Mouse (Mus musculus) thymus, postnatal 10 days (tissue): Measurements from ENCODE around the gene Atf7ip2.
A peak's percentile ranks its signal among the peaks of the same experiment; 100 is the strongest.
"Not testable (repeated sequence)": the region's sequence is repeated elsewhere in the genome, so short reads cannot be mapped to it uniquely, and the experiment has no call there.

ENCODE experiments used
- DNase-seq, 2 experiments: peaks; one replicate each; pipeline ENCODE4 v3.0.0; 2021; ENCODE audit warnings: low spot score in 2 of 2

Gene Atf7ip2

GRCm38 (mm10) chr16:10192679-10193506 is at the start of gene Atf7ip2:
Gene Atf7ip2, plus strand, starts transcription at chr16:10192712.
- peak in 1 of 2 experiments; percentile 3 for DNase-seq

GRCm38 (mm10) chr16:10143166-10143565 is 49.3 kb upstream of the Atf7ip2 start:
- no peak for DNase-seq

GRCm38 (mm10) chr16:10147401-10147800 is 45.1 kb upstream of the Atf7ip2 start:
- no peak for DNase-seq

- no peak for DNase-seq
These were observed 23.2 kb upstream of the Atf7ip2 start for GRCm38 (mm10) chr16:10169123-10169905.

GRCm38 (mm10) chr16:10170005-10170404 is 22.5 kb upstream of the Atf7ip2 start, which contains the start of gene Rpl39l:
Gene Rpl39l, plus strand, starts transcription at chr16:10170226.
- DNase-seq: no peak

GRCm38 (mm10) chr16:10171276-10171675 is 21.2 kb upstream of the Atf7ip2 start:
- no peak for DNase-seq

- DNase-seq: no peak
These were observed 20.2 kb upstream of the Atf7ip2 start for GRCm38 (mm10) chr16:10172179-10172820.

- not testable (repeated sequence) for DNase-seq
These were observed 5.1 kb upstream of the Atf7ip2 start for GRCm38 (mm10) chr16:10187461-10187860.

- no peak for DNase-seq
These were observed 16.3 kb downstream of the Atf7ip2 start for GRCm38 (mm10) chr16:10208777-10209176.

- not testable (repeated sequence) for DNase-seq
These were observed 23.9 kb downstream of the Atf7ip2 start for GRCm38 (mm10) chr16:10216366-10216765.

GRCm38 (mm10) chr16:10217020-10217419 is 24.5 kb downstream of the Atf7ip2 start:
- not testable (repeated sequence) for DNase-seq

GRCm38 (mm10) chr16:10227361-10227760 is 34.8 kb downstream of the Atf7ip2 start:
- DNase-seq: no peak

- DNase-seq: no peak
These were observed 44.1 kb downstream of the Atf7ip2 start for GRCm38 (mm10) chr16:10236601-10237000.

- no peak for DNase-seq
These were observed 61.5 kb downstream of the Atf7ip2 start for GRCm38 (mm10) chr16:10253993-10254392.

- peak in 1 of 2 experiments; percentile 57 for DNase-seq
These were observed 79.7 kb downstream of the Atf7ip2 start for GRCm38 (mm10) chr16:10272256-10272655.

GRCm38 (mm10) chr16:10274465-10274864 is 82.0 kb downstream of the Atf7ip2 start:
- DNase-seq: no peak

- DNase-seq: not testable (repeated sequence)
These were observed 84.3 kb downstream of the Atf7ip2 start for GRCm38 (mm10) chr16:10276778-10277177.

- DNase-seq: peak in 1 of 2 experiments; percentile 66
These were observed 87.9 kb downstream of the Atf7ip2 start for GRCm38 (mm10) chr16:10280286-10280951.

GRCm38 (mm10) chr16:10281890-10282289 is 89.4 kb downstream of the Atf7ip2 start:
- no peak for DNase-seq

GRCm38 (mm10) chr16:10286513-10287268 is 94.2 kb downstream of the Atf7ip2 start:
- DNase-seq: no peak

- no peak for DNase-seq
These were observed 95.6 kb downstream of the Atf7ip2 start for GRCm38 (mm10) chr16:10288115-10288514.
